Mouse (Mus musculus): Measurements from ENCODE around the gene Abhd17a. TPM values are rescaled to one million over a fixed set of nuclear protein-coding genes. Genes with fewer than 3 reads are reported as not detected.

Abhd17a gene
- polyA plus RNA-seq, 2 experiments from 2014 or later = 2.3 to 9.7 TPM

- ATAC-seq = no peak
Observed at GRCm38 (mm10) chr10:80576351-80577194, 13.6 kb downstream of the Abhd17a start.

GRCm38 (mm10) chr10:80575925-80576324 lies 14.2 kb downstream of the Abhd17a start:
- ATAC-seq = no peak

GRCm38 (mm10) chr10:80574896-80575295 lies 15.2 kb downstream of the Abhd17a start:
- no peak for ATAC-seq

- no peak for ATAC-seq
Observed at GRCm38 (mm10) chr10:80573944-80574343, 16.2 kb downstream of the Abhd17a start.

GRCm38 (mm10) chr10:80572477-80572876 lies 17.7 kb downstream of the Abhd17a start:
- no peak for ATAC-seq

- no peak for ATAC-seq
Observed at GRCm38 (mm10) chr10:80570871-80571836, 19.0 kb downstream of the Abhd17a start.

- ATAC-seq = no peak
Observed at GRCm38 (mm10) chr10:80570419-80570818, 19.7 kb downstream of the Abhd17a start.

GRCm38 (mm10) chr10:80569664-80570066 lies 20.5 kb downstream of the Abhd17a start:
- ATAC-seq = no peak

GRCm38 (mm10) chr10:80568876-80569275 lies 21.3 kb downstream of the Abhd17a start:
- no peak for ATAC-seq

- ATAC-seq = peak; percentile 56
Observed at GRCm38 (mm10) chr10:80566375-80567092, 23.6 kb downstream of the Abhd17a start.

- ATAC-seq = peak; percentile 92
Observed at GRCm38 (mm10) chr10:80561116-80561944, 28.8 kb downstream of the Abhd17a start, which contains the start of gene Rexo1. Gene Rexo1 (minus strand): TSS chr10:80561560.

- no peak for ATAC-seq
Observed at GRCm38 (mm10) chr10:80560621-80561020, 29.5 kb downstream of the Abhd17a start.

GRCm38 (mm10) chr10:80559431-80559830 lies 30.7 kb downstream of the Abhd17a start:
- ATAC-seq = no peak

GRCm38 (mm10) chr10:80557346-80557965 lies 32.7 kb downstream of the Abhd17a start:
- ATAC-seq = no peak

GRCm38 (mm10) chr10:80553997-80554396 lies 36.1 kb downstream of the Abhd17a start:
- no peak for ATAC-seq

- no peak for ATAC-seq
Observed at GRCm38 (mm10) chr10:80553575-80553974, 36.6 kb downstream of the Abhd17a start.

- no peak for ATAC-seq
Observed at GRCm38 (mm10) chr10:80552364-80552763, 37.8 kb downstream of the Abhd17a start.

GRCm38 (mm10) chr10:80549279-80549678 lies 40.9 kb downstream of the Abhd17a start:
- ATAC-seq = no peak

GRCm38 (mm10) chr10:80548428-80549006 lies 41.6 kb downstream of the Abhd17a start:
- no peak for ATAC-seq

- no peak for ATAC-seq
Observed at GRCm38 (mm10) chr10:80547539-80547938, 42.6 kb downstream of the Abhd17a start.

GRCm38 (mm10) chr10:80546945-80547344 lies 43.2 kb downstream of the Abhd17a start:
- ATAC-seq = no peak
